Mouse (Mus musculus) bone marrow, adult 2 months (tissue): ENCODE measurements at regions not wholly inside any gene's neighbourhood (a gene's known extent, or its start where the extent isn't known, plus 50 kb on each side); places are given as distances from the start of the nearest gene placed in this dataset.

Source experiments
- CTCF ChIP-seq: fragments of 200-500 bp; IDR thresholded peaks from 2 replicates; pipeline ENCODE4 v1.5.1; 2011; ENCODE audit warnings: low read length, control low read depth; ENCODE audit not compliant: control insufficient read depth, insufficient read depth
- POLR2A ChIP-seq: fragments of 200-500 bp; IDR thresholded peaks from 2 replicates; pipeline ENCODE4 v1.6.1; 2011; ENCODE audit warnings: low read depth, mild to moderate bottlenecking, control low read depth, low read length, borderline replicate concordance; ENCODE audit not compliant: control insufficient read depth

GRCm38 (mm10) chr15:59802276-59802675, 214.1 kb downstream of the 4933412E24Rik start:
- TF ChIP-seq POLR2A (no peak), CTCF (no peak)
